Mouse (Mus musculus) adrenal gland, postnatal 4 days (tissue): Measurements from ENCODE around the gene Muc5b. TPM values are rescaled to one million over a fixed set of nuclear protein-coding genes. Genes with fewer than 3 reads are reported as not detected.

Experiments used
- DNase-seq, 2 experiments: peaks; one replicate each; pipeline ENCODE4 v3.0.0; 2021 to 2022; ENCODE audit warnings: low spot score in 2 of 2, mixed read lengths in 2 of 2
- total RNA-seq, 2 experiments: library from RNA; stranded (reverse); gene quantifications; 2 replicates each; pipeline ENCODE4 v1.2.3; 2021

Muc5b gene
- total RNA-seq, 2 experiments from 2014 or later: not detected

GRCm38 (mm10) chr7:141902269-141902729 lies 63.4 kb downstream of the Muc5b start:
- peak; percentile 99 to 100 for DNase-seq

- DNase-seq: no peak
These were observed 63.9 kb downstream of the Muc5b start for GRCm38 (mm10) chr7:141902791-141903190.

GRCm38 (mm10) chr7:141908591-141908990 lies 69.7 kb downstream of the Muc5b start:
- DNase-seq: no peak

- no peak for DNase-seq
These were observed 72.4 kb downstream of the Muc5b start for GRCm38 (mm10) chr7:141911305-141911704.

DNA sequence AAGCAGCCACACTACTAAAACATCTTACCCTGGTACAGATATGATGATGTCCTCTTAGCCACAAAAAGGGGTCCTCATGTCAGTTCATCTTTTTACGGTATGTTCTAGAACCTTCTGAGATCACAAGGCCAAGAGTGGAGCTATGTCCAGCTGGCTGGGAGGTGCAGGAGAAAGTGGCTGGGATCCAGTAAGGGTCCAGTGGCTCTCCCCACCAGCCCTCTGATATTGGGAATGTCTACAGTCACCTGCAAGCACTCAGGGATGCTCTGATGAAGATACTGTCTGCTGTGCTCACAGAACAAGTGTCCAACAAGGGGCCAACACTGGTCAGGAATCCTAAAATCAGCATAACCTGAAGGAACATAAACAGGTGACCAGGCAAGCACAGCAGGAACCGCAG lies 79.5 kb downstream of the Muc5b start, which contains the start of gene Tollip:
TSS of gene Tollip (minus strand) at position 101 of the 400 bp plus-strand sequence.
- no peak for DNase-seq

Other genes with a start within 250 kb of the Muc5b start
- gene Muc6, start 183.8 kb upstream of the Muc5b start, total RNA-seq: under 1 TPM; 0.08 to 0.14 TPM
- 1 to 10 TPM in 1 of 2 experiments, under 1 TPM in 1; 0.45 to 1.1 TPM for gene Muc2, start 148.7 kb upstream of the Muc5b start, total RNA-seq
- not detected for gene Muc5ac, start 50.1 kb upstream of the Muc5b start, total RNA-seq
- 10 to 100 TPM; 54.1 to 57.8 TPM for gene Tollip, start 79.4 kb downstream of the Muc5b start, total RNA-seq
- 1 to 10 TPM; 7.0 to 7.3 TPM for gene Brsk2, start 110.7 kb downstream of the Muc5b start, total RNA-seq
- gene Mob2, start 222.0 kb downstream of the Muc5b start, total RNA-seq: 10 to 100 TPM; 50.1 to 52.1 TPM